Comparison of ENCODE assay signal across 8 mouse cellular contexts in the genomic region with DNA sequence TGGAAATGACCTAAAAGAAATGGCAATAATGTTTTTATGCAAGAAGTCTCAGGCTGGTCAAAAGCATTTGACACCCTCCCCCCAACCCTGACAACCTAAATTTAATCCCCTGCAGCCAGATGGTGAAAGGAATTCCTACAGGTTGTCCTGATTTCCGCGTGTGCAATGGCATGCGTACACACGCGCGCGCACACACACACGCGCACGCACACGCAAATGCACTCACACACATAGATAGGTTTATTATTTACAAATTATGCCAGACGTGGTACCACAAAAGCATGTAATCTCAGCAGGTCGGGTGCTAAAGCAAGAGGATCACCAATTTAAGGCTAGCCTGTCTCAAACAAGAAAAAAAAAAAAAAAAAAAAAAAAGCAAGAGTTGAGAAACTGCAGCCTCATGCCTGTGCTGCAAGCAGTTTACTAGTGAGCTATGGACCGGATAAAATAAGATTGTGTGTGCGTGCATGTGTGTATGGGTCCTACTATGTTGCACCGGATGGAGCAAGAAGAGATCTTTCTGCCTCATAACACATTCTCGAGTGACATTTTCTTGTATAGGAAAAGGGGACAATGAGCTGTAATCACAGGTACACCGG. TPM values are rescaled to one million over a fixed set of nuclear protein-coding genes. Genes with fewer than 3 reads are reported as not detected.
A peak's percentile ranks its signal among the peaks of the same experiment; 100 is the strongest.
DNase-seq lines count a peak whose midpoint lies in the region; ATAC-seq lines count a peak whose summit lies in the region.

No protein-coding gene starts in this region.

- H3K4me3 ChIP-seq in forebrain, embryonic 11.5 days (ENCODE audit: low read depth, low read length), result peak overlapping the region; percentile 45
- peak overlapping the region; percentile 49 for H3K4me3 ChIP-seq in midbrain, embryonic 12.5 days

- H3K27me3 ChIP-seq in forebrain, embryonic 11.5 days (ENCODE audit: control insufficient read depth, insufficient read depth, low read length), result no peaks in the 10 kb centered on the region
- no peaks in the 10 kb centered on the region for H3K27me3 ChIP-seq in midbrain, embryonic 12.5 days

- peak; percentile 67; the same call in 1 of the 2 replicates for ATAC-seq in forebrain, embryonic 11.5 days (replicated peaks; ENCODE audit: low FRiP score)
- ATAC-seq in midbrain, embryonic 12.5 days (ENCODE audit: low FRiP score, low read depth), result peak; percentile 55

- peak overlapping the region; percentile 53 for H3K4me2 ChIP-seq in forebrain, embryonic 11.5 days (ENCODE audit: low read depth, low read length, severe bottlenecking)
- H3K4me2 ChIP-seq in midbrain, embryonic 12.5 days (replicated peaks), result peak overlapping the region; percentile 55

- H3K27ac ChIP-seq in forebrain, embryonic 11.5 days (ENCODE audit: low read depth, low read length), result peak overlapping the region; percentile 68
- peak overlapping the region; percentile 77 for H3K27ac ChIP-seq in midbrain, embryonic 12.5 days (replicated peaks)

- H3K9ac ChIP-seq in forebrain, embryonic 11.5 days (ENCODE audit: low read length), result peak overlapping the region; percentile 57
- H3K9ac ChIP-seq in midbrain, embryonic 12.5 days (replicated peaks), result peak overlapping the region; percentile 43; the same call in 1 of the 2 replicates

- H3K9me3 ChIP-seq in forebrain, embryonic 11.5 days (ENCODE audit: control insufficient read depth, low read length), result no peaks in the 10 kb centered on the region
- H3K9me3 ChIP-seq in midbrain, embryonic 12.5 days, result no peaks in the 10 kb centered on the region

- no peaks in the 10 kb centered on the region for H3K36me3 ChIP-seq in forebrain, embryonic 11.5 days (ENCODE audit: control insufficient read depth, insufficient read depth, low read length)
- H3K36me3 ChIP-seq in midbrain, embryonic 12.5 days, result no peaks in the 10 kb centered on the region

- no peaks in the 10 kb centered on the region for H3K4me1 ChIP-seq in forebrain, embryonic 11.5 days (replicated peaks; ENCODE audit: control insufficient read depth, insufficient read depth, low read length)
- H3K4me1 ChIP-seq in midbrain, embryonic 12.5 days, result no peaks in the 10 kb centered on the region

- DNase-seq in right cerebral cortex, adult 2 months (ENCODE audit: low spot score in 2 of 2), result peak; percentile 2 to 10
- no peak for DNase-seq in right cerebral cortex, postnatal 4 days
- peak; percentile 20 for DNase-seq in cerebellum, adult 11 months
- DNase-seq in forebrain, embryonic 11.5 days (ENCODE audit: low spot score), result peak; percentile 50
- DNase-seq in kidney, postnatal 4 days, result peak; percentile 4 to 33
- no peak for DNase-seq in gastrocnemius, postnatal 10 days
- no peak for DNase-seq in right cerebral cortex, postnatal 25 days

- 18% methylated on average over 18 of the region's 18 CpGs for WGBS in forebrain, embryonic 11.5 days
- 24% methylated on average over 18 of the region's 18 CpGs for WGBS in midbrain, embryonic 12.5 days

RNA-seq across cellular contexts. Expression of a gene that starts 0.7 kb away (rescaled TPM):
- polyA plus RNA-seq in forebrain, embryonic 11.5 days (2014; fragmentation: Nextera tagmentation; extraction: Ambion mirVana), result 25.7 and 25.9 TPM in 2 replicates
- polyA plus RNA-seq in midbrain, embryonic 12.5 days (2016; fragmentation: Nextera tagmentation; extraction: Ambion mirVana), result 18.4 and 22.9 TPM in 2 replicates
- total RNA-seq in gastrocnemius, postnatal 10 days (2021), result 10 to 100 TPM; 14.1 to 16.9 TPM

RNA-seq across cellular contexts. Expression of a gene that starts 47.3 kb away (rescaled TPM):
- 4.0 and 4.2 TPM in 2 replicates for polyA plus RNA-seq in forebrain, embryonic 11.5 days (2014; fragmentation: Nextera tagmentation; extraction: Ambion mirVana)
- polyA plus RNA-seq in midbrain, embryonic 12.5 days (2016; fragmentation: Nextera tagmentation; extraction: Ambion mirVana), result 5.9 and 6.2 TPM in 2 replicates
- total RNA-seq in gastrocnemius, postnatal 10 days (2021), result 10 to 100 TPM in 1 of 2 experiments, 1 to 10 TPM in 1; 9.5 to 14.9 TPM

Comparison
In these comparisons a context has a peak if more than half of its experiments do, and no peak if none do; other contexts are left out.
1. DNase-seq: peak in right cerebral cortex, adult 2 months (2 of 2), cerebellum, adult 11 months (single experiment), forebrain, embryonic 11.5 days (single experiment) and kidney, postnatal 4 days (2 of 2); none in right cerebral cortex, postnatal 4 days (single experiment), gastrocnemius, postnatal 10 days (single experiment) and right cerebral cortex, postnatal 25 days (single experiment).